Mouse (Mus musculus) spleen, adult 2 months (tissue): ENCODE data around the gene Tspan32.

ENCODE experiments used
- CTCF ChIP-seq: fragments of 200-500 bp; IDR thresholded peaks from 2 replicates; pipeline ENCODE4 v1.5.1; 2011; ENCODE audit warnings: mild to moderate bottlenecking, inconsistent platforms; ENCODE audit not compliant: insufficient read depth, insufficient read length, insufficient replicate concordance; ENCODE audit errors: extremely low read depth
- POLR2A ChIP-seq: fragments of 200-500 bp; IDR thresholded peaks from 2 replicates; pipeline ENCODE4 v1.6.1; 2011; ENCODE audit warnings: low read depth, low read length, inconsistent platforms

DNA sequence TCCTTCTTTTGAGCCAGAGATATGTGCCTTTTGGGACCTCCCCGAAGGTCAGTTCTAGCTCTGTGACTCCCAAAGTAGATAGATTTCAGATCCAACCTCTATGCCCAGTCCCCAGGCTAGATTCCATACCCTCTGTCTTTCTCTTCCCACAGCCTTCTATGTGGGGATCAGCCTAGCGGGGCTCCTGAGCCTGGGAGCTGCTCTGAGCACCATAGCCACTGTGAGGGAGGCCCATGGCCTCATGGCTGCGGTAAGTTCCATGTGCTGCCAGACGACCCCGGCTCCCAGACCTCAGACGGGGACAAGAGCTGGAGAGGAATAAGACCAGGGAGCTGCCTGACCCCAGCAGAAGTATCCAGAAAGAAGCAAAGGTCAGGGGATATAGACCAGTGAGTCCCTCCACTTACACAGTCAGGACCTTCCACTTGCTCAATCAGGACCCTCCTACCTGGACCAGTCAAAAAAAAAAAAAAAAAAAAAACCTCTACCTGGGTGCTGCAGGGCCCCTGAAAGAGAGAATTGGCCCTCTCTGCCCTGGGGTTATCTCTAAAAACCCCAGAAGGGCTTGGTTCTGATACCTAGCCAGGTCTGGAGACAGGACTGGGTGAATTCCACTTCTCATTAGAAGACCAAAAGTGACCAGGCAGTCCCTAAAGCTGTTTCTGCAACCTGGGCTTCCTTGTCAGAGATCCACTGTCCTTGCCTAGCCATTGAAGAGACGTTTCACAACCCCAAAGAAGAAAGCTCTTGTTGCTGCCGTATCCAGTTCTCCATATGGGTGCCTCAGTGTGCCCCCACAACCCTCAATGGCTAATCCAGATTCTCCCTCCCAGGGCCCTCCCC, 2.1 kb downstream of the Tspan32 start:
- no peak for TF ChIP-seq CTCF
- TF ChIP-seq POLR2A, result no peak
